Mouse (Mus musculus) kidney, adult 2 months (tissue): Measurements from ENCODE around the gene Eya2.

Experiments used
- CTCF ChIP-seq: fragments of 200-500 bp; conservative IDR thresholded peaks from 2 replicates; pipeline ENCODE4 v1.5.1; 2011; ENCODE audit warnings: low read depth, mild to moderate bottlenecking, control low read depth, low read length, moderate library complexity, mixed read lengths; ENCODE audit not compliant: insufficient read depth, insufficient read length
- POLR2A ChIP-seq: fragments of 200-500 bp; IDR thresholded peaks from one replicate; pipeline ENCODE4 v1.6.1; 2011; ENCODE audit warnings: low read depth, low read length, control low read depth

DNA sequence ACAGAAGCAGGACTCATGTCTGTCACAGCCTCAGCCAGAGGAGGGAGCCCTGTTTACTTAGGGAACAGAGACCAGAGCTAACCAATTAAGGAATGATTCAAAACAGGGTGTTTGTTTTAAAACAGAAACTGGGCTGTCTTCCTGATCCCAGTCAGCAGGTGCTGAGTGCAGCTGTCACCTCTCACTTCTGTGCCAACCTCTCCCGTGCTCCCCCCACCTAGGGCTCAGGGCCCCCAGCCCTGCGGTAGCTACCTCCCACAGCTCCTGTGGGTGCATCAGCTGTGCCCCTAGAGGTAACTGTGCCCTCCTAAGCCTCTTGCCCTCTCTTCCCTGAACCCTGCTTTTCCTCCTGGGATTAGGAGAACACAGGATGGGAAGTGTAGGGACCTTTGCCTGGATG lies 141.5 kb downstream of the Eya2 start:
- TF ChIP-seq POLR2A (no peak), CTCF (no peak)
